Mouse (Mus musculus): Measurements from ENCODE around the gene Mis12.

DNA sequence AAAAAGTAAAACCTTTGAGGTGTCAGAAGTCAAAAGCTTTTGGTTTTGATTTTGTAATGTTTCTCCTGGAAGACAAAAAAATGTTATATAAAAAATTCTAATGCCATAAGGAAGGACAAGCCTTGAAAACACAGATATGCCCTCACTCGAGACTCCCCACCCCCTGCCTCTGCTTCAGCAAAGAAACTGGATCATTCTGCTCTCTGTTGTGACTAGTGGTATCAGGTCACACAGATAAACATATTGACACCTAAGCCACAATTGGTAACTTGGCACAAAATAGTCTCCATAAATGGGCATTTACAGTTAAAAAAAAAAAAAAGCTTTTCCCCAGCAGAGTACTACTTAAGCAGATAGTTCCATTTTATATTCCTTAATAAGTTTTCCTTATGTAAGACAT is 56.9 kb downstream of the Mis12 start:
- no peak for TF ChIP-seq POLR2A (IDR thresholded peaks at IDR 0.05; ENCODE audit: extremely low read depth, insufficient read depth, low read length)
- no peak for TF ChIP-seq CTCF (IDR thresholded peaks at IDR 0.05; ENCODE audit: extremely low read depth, insufficient read depth, low read length)
